Mouse (Mus musculus) forebrain, embryonic 15.5 days (tissue): ENCODE data around the gene Tulp2. TPM values are rescaled to one million over a fixed set of nuclear protein-coding genes. Genes with fewer than 3 reads are reported as not detected.
"Not testable (repeated sequence)": the region's sequence is repeated elsewhere in the genome, so short reads cannot be mapped to it uniquely, and the experiment has no call there.

Experiments
- ATAC-seq: fragments of 200-750 bp; cut with Nextera tagmentation; replicated peaks from 2 replicates; pipeline ENCODE4 v1.8.0; 2017; ENCODE audit warnings: mild to moderate bottlenecking, moderate TSS enrichment, moderate library complexity
- H3K27ac ChIP-seq: fragments of 300-500 bp; sonication (generic); replicated peaks from 2 replicates; pipeline ENCODE4 v1.5.1; 2015; ENCODE audit warnings: mild to moderate bottlenecking, inconsistent platforms
- H3K27me3 ChIP-seq: fragments of 300-500 bp; sonication (generic); 2 replicates; pipeline ENCODE4 v1.6.1; 2015; ENCODE audit warnings: inconsistent platforms
- H3K36me3 ChIP-seq: fragments of 300-500 bp; sonication (generic); 2 replicates; pipeline ENCODE4 v1.6.1; 2015; ENCODE audit warnings: mild to moderate bottlenecking, inconsistent platforms
- H3K4me1 ChIP-seq: fragments of 300-500 bp; sonication (generic); 2 replicates; pipeline ENCODE4 v1.6.1; 2015; ENCODE audit warnings: inconsistent platforms
- H3K4me2 ChIP-seq: fragments of 300-500 bp; sonication (generic); replicated peaks from 2 replicates; pipeline ENCODE4 v1.6.1; 2015; ENCODE audit warnings: mild to moderate bottlenecking, inconsistent platforms
- H3K4me3 ChIP-seq: fragments of 300-500 bp; sonication (generic); 2 replicates; pipeline ENCODE4 v1.5.1; 2015; ENCODE audit warnings: mild to moderate bottlenecking, inconsistent platforms
- H3K9ac ChIP-seq: fragments of 300-500 bp; sonication (generic); replicated peaks from 2 replicates; pipeline ENCODE4 v1.6.1; 2015; ENCODE audit warnings: mild to moderate bottlenecking, inconsistent platforms
- H3K9me3 ChIP-seq: fragments of 300-500 bp; sonication (generic); 2 replicates; pipeline ENCODE4 v1.6.1; 2016; ENCODE audit warnings: inconsistent platforms
- WGBS: fragments of 180-500 bp; shearing (Covaris S2); methylation state at CpG from one replicate; pipeline ENCODE4 v1.1.7; 2015; ENCODE audit warnings: mixed read lengths; 5-methylcytosine and 5-hydroxymethylcytosine counted together
- polyA plus RNA-seq: library from polyadenylated mRNA; unstranded; fragments of >200 nt; fragmentation: Nextera tagmentation; extraction: Ambion mirVana; gene quantifications from 2 replicates; pipeline ENCODE4 v1.2.1, GENCODE M21; 2015

Tulp2 gene
- polyA plus RNA-seq, 1 experiment from 2014 or later: 0.18 TPM

GRCm38 (mm10) chr7:45461781-45462180 lies 19.9 kb upstream of the Tulp2 start:
- Histone ChIP-seq H3K4me2 (no peak overlapping the region), H3K4me3 (no peak overlapping the region), H3K27me3 (no peaks in the 10 kb centered on the region), H3K36me3 (peaks cover 45% of the 10 kb centered on the region), H3K9ac (no peak overlapping the region), H3K4me1 (peaks cover 48% of the 10 kb centered on the region), H3K9me3 (no peaks in the 10 kb centered on the region), H3K27ac (peak overlapping the region; percentile 7; the same call in 1 of the 2 replicates)
- ATAC-seq: no peak
- 94% methylated on average over 4 of the region's 4 CpGs for WGBS

DNA sequence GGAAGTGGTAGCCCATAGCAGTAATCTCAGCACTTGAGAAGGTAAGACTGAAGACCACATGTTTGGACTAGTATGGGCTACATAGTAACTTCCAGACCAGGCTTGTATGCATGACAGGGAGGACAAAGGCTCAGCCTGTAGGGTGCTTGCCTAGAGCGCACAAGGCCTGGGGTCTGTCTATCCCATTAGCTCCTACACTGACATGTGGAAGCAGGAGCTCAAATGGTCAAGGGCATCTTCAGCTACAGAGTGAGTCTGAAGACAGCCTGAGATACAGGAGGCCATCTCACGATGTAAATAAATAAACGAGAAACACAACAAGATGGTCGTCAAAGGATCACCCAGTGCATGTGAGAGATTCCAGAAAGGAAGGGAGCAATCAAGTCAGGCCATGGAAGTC lies 19.4 kb upstream of the Tulp2 start:
- Histone ChIP-seq H3K9me3 (no peaks in the 10 kb centered on the region), H3K4me3 (no peak overlapping the region), H3K4me2 (no peak overlapping the region), H3K27ac (no peak overlapping the region), H3K9ac (no peak overlapping the region), H3K27me3 (no peaks in the 10 kb centered on the region), H3K4me1 (peaks cover 47% of the 10 kb centered on the region), H3K36me3 (peaks cover 40% of the 10 kb centered on the region)
- no peak for ATAC-seq
- 89% methylated on average over 4 of the region's 4 CpGs for WGBS

- ATAC-seq, H3K4me2 ChIP-seq, H3K9ac ChIP-seq, H3K27ac ChIP-seq, H3K4me3 ChIP-seq, H3K9me3 ChIP-seq, H3K27me3 ChIP-seq: not testable (repeated sequence)
- H3K4me1 ChIP-seq: peaks cover 43% of the 10 kb centered on the region
- 80% methylated on average over 4 of the region's 4 CpGs for WGBS
- peaks cover 35% of the 10 kb centered on the region for H3K36me3 ChIP-seq
Measured at GRCm38 (mm10) chr7:45462868-45463267, 18.8 kb upstream of the Tulp2 start.

DNA sequence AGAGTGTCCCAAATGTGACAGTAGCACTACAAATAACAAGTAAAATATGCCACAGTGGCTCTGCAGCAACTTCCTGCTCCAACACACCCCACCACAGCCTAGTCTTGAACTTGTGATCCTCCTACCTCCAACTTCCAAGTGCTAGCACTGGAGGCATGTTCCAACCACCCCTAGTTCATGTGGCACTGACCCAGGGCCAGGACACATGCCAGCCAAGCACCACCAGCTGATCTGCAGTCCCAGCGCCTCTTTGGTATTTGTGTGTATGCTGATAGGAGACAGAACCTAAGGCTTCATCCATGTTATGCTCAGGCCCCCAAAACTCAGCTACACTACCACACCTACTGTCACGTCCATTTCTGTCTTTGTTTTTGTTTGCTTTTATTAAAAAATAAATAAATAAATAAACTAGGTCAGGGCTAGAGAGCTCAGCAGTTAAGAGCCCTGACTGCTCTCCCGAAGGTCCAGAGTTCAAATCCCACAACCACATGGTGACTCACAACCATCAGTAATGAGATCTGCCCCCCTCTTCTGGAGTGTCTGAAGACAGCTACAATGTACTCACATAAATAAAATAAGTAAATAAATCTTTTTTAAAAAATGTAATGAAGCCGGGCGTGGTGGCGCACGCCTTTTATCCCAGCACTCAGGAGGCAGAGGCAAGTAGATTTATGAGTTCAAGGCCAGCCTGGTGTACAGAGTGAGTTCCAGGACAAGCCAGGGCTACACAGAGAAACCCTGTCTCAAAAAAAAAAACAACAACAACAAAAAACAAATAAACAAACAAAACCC lies 17.5 kb upstream of the Tulp2 start:
- Histone ChIP-seq H3K4me1 (peaks cover 37% of the 10 kb centered on the region), H3K27me3 (no peaks in the 10 kb centered on the region), H3K9me3 (no peaks in the 10 kb centered on the region), H3K4me2 (no peak overlapping the region), H3K9ac (no peak overlapping the region), H3K27ac (no peak overlapping the region), H3K4me3 (no peak overlapping the region), H3K36me3 (peaks cover 29% of the 10 kb centered on the region)
- ATAC-seq: no peak
- WGBS: 92% methylated on average over 7 of the region's 7 CpGs

GRCm38 (mm10) chr7:45465112-45465511 lies 16.6 kb upstream of the Tulp2 start:
- H3K9me3 ChIP-seq: no peaks in the 10 kb centered on the region
- 97% methylated on average over 12 of the region's 12 CpGs for WGBS
- no peak overlapping the region; the same call in 1 of the 2 replicates for H3K4me2 ChIP-seq
- no peak overlapping the region for H3K4me3 ChIP-seq
- H3K36me3 ChIP-seq: peaks cover 29% of the 10 kb centered on the region
- no peak for ATAC-seq
- H3K27me3 ChIP-seq: no peaks in the 10 kb centered on the region
- H3K9ac ChIP-seq: 0 out of 2 replicates have a peak overlapping the region, but pooled peaks have one; percentile 88
- no peak overlapping the region for H3K27ac ChIP-seq
- H3K4me1 ChIP-seq: peaks cover 34% of the 10 kb centered on the region

GRCm38 (mm10) chr7:45465549-45465948 lies 16.1 kb upstream of the Tulp2 start:
- peak overlapping the region; percentile 67 for H3K4me2 ChIP-seq
- H3K9me3 ChIP-seq: no peaks in the 10 kb centered on the region
- peak overlapping the region; percentile 84 for H3K4me3 ChIP-seq
- peak overlapping the region; percentile 88 for H3K9ac ChIP-seq
- H3K27ac ChIP-seq: no peak overlapping the region
- H3K4me1 ChIP-seq: peaks cover 30% of the 10 kb centered on the region
- WGBS: 76% methylated on average over 9 of the region's 9 CpGs
- ATAC-seq: no peak
- H3K27me3 ChIP-seq: no peaks in the 10 kb centered on the region
- peaks cover 29% of the 10 kb centered on the region for H3K36me3 ChIP-seq

DNA sequence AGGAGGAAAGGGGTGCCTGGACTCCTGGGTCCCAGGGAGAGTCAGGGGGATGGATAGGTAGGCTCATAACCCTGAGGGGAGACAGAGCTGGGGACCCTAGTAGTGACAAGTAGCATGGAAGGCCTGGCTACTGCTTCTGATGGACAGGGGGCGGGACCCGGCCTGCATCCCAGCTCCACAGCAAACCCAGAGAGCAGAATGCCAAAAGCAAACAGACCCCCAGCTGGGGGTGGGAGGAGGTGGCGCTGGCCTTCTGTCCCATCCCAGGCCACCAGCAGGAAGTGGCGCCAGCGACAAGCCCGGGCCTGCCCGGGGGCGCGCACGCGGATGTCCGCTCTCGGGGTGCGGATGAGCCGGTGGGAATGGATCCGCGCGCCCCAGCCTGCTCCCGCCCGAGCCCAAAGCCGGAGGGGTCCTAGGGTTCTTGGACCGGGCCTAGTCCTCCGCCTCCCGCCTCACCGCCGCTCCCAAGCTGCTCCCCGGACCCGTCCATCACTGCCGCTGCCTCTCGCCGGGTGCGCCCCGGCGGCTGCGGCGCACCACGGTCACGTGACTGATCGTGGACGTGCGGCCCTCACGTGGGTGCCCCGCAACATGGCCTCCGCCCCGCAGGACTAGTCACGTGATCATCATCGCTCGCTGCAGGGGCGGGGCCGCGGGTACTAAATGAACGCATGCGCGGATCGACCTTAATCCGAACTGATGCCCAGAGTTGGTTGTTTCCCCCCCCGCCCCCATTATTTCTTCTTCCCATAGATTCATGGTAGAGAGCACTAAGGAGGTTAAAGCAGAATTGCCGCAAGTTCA lies 15.2 kb upstream of the Tulp2 start, which contains the start of gene Bax:
TSS of gene Bax (minus strand) at position 616 of the 807 bp plus-strand sequence.
- Histone ChIP-seq H3K27me3 (no peaks in the 10 kb centered on the region), H3K4me2 (peak within 1 kb of the TSS; percentile 67), H3K4me1 (peaks cover 25% of the 10 kb centered on the region), H3K27ac (peak within 1 kb of the TSS; percentile 71), H3K9me3 (no peaks in the 10 kb centered on the region), H3K9ac (peak within 1 kb of the TSS; percentile 88), H3K36me3 (peaks cover 29% of the 10 kb centered on the region), H3K4me3 (peak within 1 kb of the TSS; percentile 84)
- ATAC-seq: peak; percentile 82
- under 1% methylated on average over 57 of the region's 58 CpGs for WGBS

- peak; percentile 32; the same call in 1 of the 2 replicates for ATAC-seq
- peak overlapping the region; percentile 67 for H3K4me2 ChIP-seq
- H3K9ac ChIP-seq: peak overlapping the region; percentile 43; the same call in 1 of the 2 replicates
- peak overlapping the region; percentile 84 for H3K4me3 ChIP-seq
- peaks cover 25% of the 10 kb centered on the region for H3K4me1 ChIP-seq
- H3K27ac ChIP-seq: no peak overlapping the region
- H3K9me3 ChIP-seq: no peaks in the 10 kb centered on the region
- no peaks in the 10 kb centered on the region for H3K27me3 ChIP-seq
- WGBS: 36% methylated on average over 7 of the region's 7 CpGs
- peaks cover 25% of the 10 kb centered on the region for H3K36me3 ChIP-seq
Measured at GRCm38 (mm10) chr7:45467090-45467670, 14.5 kb upstream of the Tulp2 start.

GRCm38 (mm10) chr7:45470869-45471268 lies 10.8 kb upstream of the Tulp2 start:
- no peaks in the 10 kb centered on the region for H3K9me3 ChIP-seq
- no peak overlapping the region for H3K9ac ChIP-seq
- no peak overlapping the region for H3K4me2 ChIP-seq
- ATAC-seq: no peak
- H3K36me3 ChIP-seq: no peaks in the 10 kb centered on the region
- peaks cover 9% of the 10 kb centered on the region for H3K4me1 ChIP-seq
- no peaks in the 10 kb centered on the region for H3K27me3 ChIP-seq
- WGBS: 8% methylated on average over 3 of the region's 3 CpGs
- H3K4me3 ChIP-seq: no peak overlapping the region
- no peak overlapping the region for H3K27ac ChIP-seq

DNA sequence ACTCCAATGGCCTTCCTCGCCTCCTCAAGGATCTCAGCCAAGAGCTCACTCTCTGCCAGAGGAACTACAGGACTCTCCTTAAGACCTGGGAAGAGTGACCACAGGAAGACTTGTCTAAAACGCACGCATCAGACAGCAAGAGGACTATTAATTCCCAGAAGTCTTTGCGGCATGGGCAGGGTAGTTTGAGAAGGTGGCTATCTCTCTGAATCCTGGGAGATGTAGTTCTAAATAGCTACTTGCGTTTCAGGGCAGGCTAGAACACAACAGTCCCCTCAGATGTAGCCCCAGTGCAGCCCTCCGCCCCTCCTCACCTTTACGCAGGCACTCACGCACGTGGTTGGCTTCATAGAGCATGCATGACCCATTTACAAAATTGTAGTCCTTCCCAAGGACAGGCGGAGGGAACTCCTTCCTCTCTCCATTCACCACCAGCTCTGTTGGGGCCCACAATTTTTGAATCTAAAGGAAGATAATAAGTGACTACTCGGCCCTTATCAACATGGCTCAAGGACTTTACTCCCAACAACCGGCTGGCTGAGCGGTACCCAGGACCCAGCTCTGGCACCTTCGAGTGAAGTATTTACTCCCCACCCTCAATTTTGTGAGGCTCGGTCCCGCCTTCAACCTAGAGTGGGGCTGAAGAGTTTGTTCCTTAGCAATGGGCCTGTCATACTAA lies 6.2 kb upstream of the Tulp2 start:
- Histone ChIP-seq H3K9ac (no peak overlapping the region), H3K27me3 (no peaks in the 10 kb centered on the region)
- 72% methylated on average over 16 of the region's 16 CpGs for WGBS

DNA sequence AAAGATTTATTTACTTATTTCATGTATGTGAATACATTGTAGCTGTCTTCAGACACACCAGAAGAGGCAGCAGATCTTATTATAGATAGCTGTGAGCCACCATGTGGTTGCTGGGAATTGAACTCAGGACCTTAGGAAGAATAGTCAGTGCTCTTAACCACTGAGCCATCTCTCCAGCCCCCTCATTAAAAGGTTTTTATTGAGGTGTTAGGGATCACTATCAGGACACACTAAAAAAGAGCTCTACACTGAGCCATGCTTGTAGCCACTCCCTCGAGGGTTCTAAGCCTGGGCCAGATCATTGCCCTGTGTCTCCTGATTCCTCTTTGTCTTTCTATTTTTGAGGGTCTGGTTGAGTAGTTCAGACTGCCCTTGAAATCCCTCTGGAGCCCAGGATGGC lies 5.2 kb upstream of the Tulp2 start:
- no peak overlapping the region for H3K4me2 ChIP-seq
- WGBS: 46% methylated on average over 1 of the region's 1 CpGs
- H3K4me3 ChIP-seq: no peak overlapping the region
- H3K27me3 ChIP-seq: no peaks in the 10 kb centered on the region
- H3K36me3 ChIP-seq: no peaks in the 10 kb centered on the region
- H3K4me1 ChIP-seq: no peaks in the 10 kb centered on the region
- no peak overlapping the region for H3K27ac ChIP-seq
- ATAC-seq: no peak
- no peaks in the 10 kb centered on the region for H3K9me3 ChIP-seq
- H3K9ac ChIP-seq: no peak overlapping the region

More for the DNA sequence above, 6.2 kb upstream of the Tulp2 start:
- ATAC-seq: no peak
- H3K36me3 ChIP-seq: no peaks in the 10 kb centered on the region
- no peak overlapping the region for H3K27ac ChIP-seq
- H3K4me1 ChIP-seq: no peaks in the 10 kb centered on the region
- no peaks in the 10 kb centered on the region for H3K9me3 ChIP-seq
- H3K4me3 ChIP-seq: no peak overlapping the region
- H3K4me2 ChIP-seq: no peak overlapping the region
